Mouse (Mus musculus) ES-Bruce4 (cell line): ENCODE measurements around the gene Dpp6.

Source experiments
- CTCF ChIP-seq: IDR thresholded peaks from one replicate; pipeline ENCODE4 v1.8.1; 2011; ENCODE audit warnings: low read depth, low read length
- EP300 ChIP-seq: IDR thresholded peaks from 2 replicates; pipeline ENCODE4 v1.6.1; 2011; ENCODE audit warnings: low read depth, low read length; ENCODE audit not compliant: insufficient read depth
- POLR2A ChIP-seq: IDR thresholded peaks from one replicate; pipeline ENCODE4 v1.8.1; 2011; ENCODE audit warnings: low read length; ENCODE audit not compliant: insufficient read depth

GRCm38 (mm10) chr5:27274781-27275395 is 457.9 kb downstream of the Dpp6 start:
- TF ChIP-seq CTCF (no peak), POLR2A (no peak), EP300 (no peak)
